16 mouse cellular contexts compared by ENCODE assay signal in genomic region chr10:13328602-13329001, GRCm38 (mm10).
A peak's percentile ranks its signal among the peaks of the same experiment; 100 is the strongest.
DNase-seq lines count a peak whose midpoint lies in the region; ATAC-seq lines count a peak whose summit lies in the region.
"Had no signal": no experiment of that assay in that cellular context is flagged by ENCODE, and none has a peak within 500 bp of the region (broad histone marks: within the 10 kb centered on the region; RNA-seq: fewer than 3 reads in every experiment).

No protein-coding gene starts in this region.

- H3K4me3 ChIP-seq in intestine, embryonic 14.5 days (ENCODE audit: low read depth, low read length) = no peak overlapping the region
- H3K4me3 ChIP-seq in intestine, embryonic 15.5 days (replicated peaks) = no peak overlapping the region
- H3K4me3 ChIP-seq in lung, embryonic 15.5 days = no peak overlapping the region
- H3K4me3 ChIP-seq in stomach, embryonic 16.5 days (replicated peaks; ENCODE audit: low read length) = no peak overlapping the region
- H3K4me3 ChIP-seq in midbrain, embryonic 11.5 days (ENCODE audit: low read depth, low read length) = no peak overlapping the region
- H3K4me3 ChIP-seq: midbrain, embryonic 15.5 days had no signal

- H3K27ac ChIP-seq in intestine, embryonic 14.5 days (ENCODE audit: low read depth) = peak overlapping the region; percentile 7; the same call in 1 of the 2 replicates
- H3K27ac ChIP-seq in intestine, embryonic 15.5 days = no peak overlapping the region
- peak overlapping the region; percentile 85 for H3K27ac ChIP-seq in lung, embryonic 15.5 days
- peak overlapping the region; percentile 86 for H3K27ac ChIP-seq in stomach, embryonic 16.5 days (ENCODE audit: low read length)
- no peak overlapping the region for H3K27ac ChIP-seq in midbrain, embryonic 11.5 days (ENCODE audit: low read depth, low read length)
- H3K27ac ChIP-seq: hindbrain, embryonic 14.5 days; liver, embryonic 14.5 days; midbrain, embryonic 15.5 days had no signal

- no peak overlapping the region for H3K4me2 ChIP-seq in intestine, embryonic 14.5 days (ENCODE audit: low read length)
- H3K4me2 ChIP-seq in intestine, embryonic 15.5 days (replicated peaks) = no peak overlapping the region
- peak overlapping the region; percentile 26; the same call in 1 of the 2 replicates for H3K4me2 ChIP-seq in lung, embryonic 15.5 days
- H3K4me2 ChIP-seq in stomach, embryonic 16.5 days (ENCODE audit: low read depth, low read length) = peak overlapping the region; percentile 3; the same call in 1 of the 2 replicates
- H3K4me2 ChIP-seq in midbrain, embryonic 11.5 days = no peak overlapping the region
- H3K4me2 ChIP-seq: hindbrain, embryonic 14.5 days; midbrain, embryonic 15.5 days had no signal

- H3K36me3 ChIP-seq in intestine, embryonic 14.5 days (ENCODE audit: control insufficient read depth, insufficient read depth, low read length) = no peaks in the 10 kb centered on the region
- H3K36me3 ChIP-seq in intestine, embryonic 15.5 days = no peaks in the 10 kb centered on the region
- H3K36me3 ChIP-seq in lung, embryonic 15.5 days = no peaks in the 10 kb centered on the region
- no peaks in the 10 kb centered on the region for H3K36me3 ChIP-seq in stomach, embryonic 16.5 days (ENCODE audit: control insufficient read depth, insufficient read depth, low read length)
- H3K36me3 ChIP-seq in midbrain, embryonic 11.5 days (ENCODE audit: control insufficient read depth, insufficient read depth, low read length) = no peaks in the 10 kb centered on the region
- H3K36me3 ChIP-seq: midbrain, embryonic 15.5 days had no signal

- ATAC-seq in intestine, embryonic 14.5 days (replicated peaks; ENCODE audit: low FRiP score, low TSS enrichment, low read depth) = no peak
- no peak for ATAC-seq in intestine, embryonic 15.5 days
- ATAC-seq in lung, embryonic 15.5 days (ENCODE audit: borderline replicate concordance, extremely low read depth, low FRiP score, low TSS enrichment) = no peak
- peak; percentile 52 for ATAC-seq in stomach, embryonic 16.5 days (ENCODE audit: insufficient read depth, low FRiP score)
- ATAC-seq in midbrain, embryonic 11.5 days (ENCODE audit: low FRiP score) = no peak
- ATAC-seq: forebrain, embryonic 16.5 days; intestine, postnatal 0 days; midbrain, embryonic 15.5 days had no signal

- H3K9ac ChIP-seq in intestine, embryonic 14.5 days (ENCODE audit: low read length) = no peak overlapping the region
- H3K9ac ChIP-seq in intestine, embryonic 15.5 days = no peak overlapping the region
- H3K9ac ChIP-seq in lung, embryonic 15.5 days = no peak overlapping the region
- H3K9ac ChIP-seq in stomach, embryonic 16.5 days (ENCODE audit: low read length) = no peak overlapping the region
- no peak overlapping the region for H3K9ac ChIP-seq in midbrain, embryonic 11.5 days (ENCODE audit: low read length)
- H3K9ac ChIP-seq: hindbrain, embryonic 14.5 days; liver, embryonic 14.5 days; midbrain, embryonic 15.5 days had no signal

- whole genome bisulfite sequencing in intestine, embryonic 14.5 days = 32% methylated on average over 3 of the region's 3 CpGs
- whole genome bisulfite sequencing in intestine, embryonic 15.5 days = 49% methylated on average over 3 of the region's 3 CpGs
- WGBS in lung, embryonic 15.5 days = 36% methylated on average over 3 of the region's 3 CpGs
- WGBS in stomach, embryonic 16.5 days = 28% methylated on average over 3 of the region's 3 CpGs
- 54% methylated on average over 3 of the region's 3 CpGs for WGBS in midbrain, embryonic 11.5 days

- DNase-seq in heart, adult 11 months = peak; percentile 78
- no peak for DNase-seq in heart, postnatal 10 days
- no peak for DNase-seq in intestine, embryonic 14.5 days (ENCODE audit: low spot score)
- no peak for DNase-seq in lung, postnatal 10 days
- DNase-seq in midbrain, embryonic 11.5 days (ENCODE audit: low spot score, missing footprints) = no peak
- DNase-seq: cerebellum, postnatal 10 days; embryo, embryonic 11 days; thymus, adult 18-20 months had no signal

- H3K27me3 ChIP-seq in intestine, embryonic 14.5 days (replicated peaks; ENCODE audit: control insufficient read depth, insufficient read depth, low read length) = no peaks in the 10 kb centered on the region
- H3K27me3 ChIP-seq in intestine, embryonic 15.5 days (replicated peaks) = no peaks in the 10 kb centered on the region
- no peaks in the 10 kb centered on the region for H3K27me3 ChIP-seq in lung, embryonic 15.5 days
- no peaks in the 10 kb centered on the region for H3K27me3 ChIP-seq in stomach, embryonic 16.5 days (ENCODE audit: control insufficient read depth, insufficient read depth, low read length)
- no peaks in the 10 kb centered on the region for H3K27me3 ChIP-seq in midbrain, embryonic 11.5 days (ENCODE audit: control insufficient read depth, insufficient read depth, low read length)
- H3K27me3 ChIP-seq: midbrain, embryonic 15.5 days had no signal

- peaks cover 5% of the 10 kb centered on the region; the same call in 1 of the 2 replicates for H3K4me1 ChIP-seq in intestine, embryonic 14.5 days (replicated peaks; ENCODE audit: control insufficient read depth, insufficient read depth, low read length)
- 0 out of 2 replicates have a peak, but pooled peaks cover 3% of the 10 kb centered on the region for H3K4me1 ChIP-seq in intestine, embryonic 15.5 days (replicated peaks)
- H3K4me1 ChIP-seq in lung, embryonic 15.5 days = peaks cover 46% of the 10 kb centered on the region
- H3K4me1 ChIP-seq in stomach, embryonic 16.5 days (ENCODE audit: control insufficient read depth, insufficient read depth, low read length) = peaks cover 24% of the 10 kb centered on the region
- H3K4me1 ChIP-seq in midbrain, embryonic 11.5 days (ENCODE audit: control insufficient read depth, insufficient read depth, low read length) = no peaks in the 10 kb centered on the region

- intact Hi-C loops in heart, postnatal 10 days (cut with DNase I) = no loop called here

- no peaks in the 10 kb centered on the region for H3K9me3 ChIP-seq in intestine, embryonic 14.5 days (ENCODE audit: control insufficient read depth, low read length)
- H3K9me3 ChIP-seq in intestine, embryonic 15.5 days = no peaks in the 10 kb centered on the region
- H3K9me3 ChIP-seq in lung, embryonic 15.5 days = no peaks in the 10 kb centered on the region
- H3K9me3 ChIP-seq in stomach, embryonic 16.5 days (replicated peaks; ENCODE audit: control insufficient read depth, low read length) = no peaks in the 10 kb centered on the region
- no peaks in the 10 kb centered on the region for H3K9me3 ChIP-seq in midbrain, embryonic 11.5 days (ENCODE audit: control insufficient read depth, low read length)
- H3K9me3 ChIP-seq: midbrain, embryonic 15.5 days had no signal

Comparison
In these comparisons a context has a peak if more than half of its experiments do, and no peak if none do; other contexts are left out.
1. H3K27ac ChIP-seq: peak in intestine, embryonic 14.5 days (single experiment), lung, embryonic 15.5 days (single experiment) and stomach, embryonic 16.5 days (single experiment); none in intestine, embryonic 15.5 days (single experiment) and midbrain, embryonic 11.5 days (single experiment).
2. H3K4me2 ChIP-seq: peak in lung, embryonic 15.5 days (single experiment) and stomach, embryonic 16.5 days (single experiment); none in intestine, embryonic 14.5 days (single experiment), intestine, embryonic 15.5 days (single experiment) and midbrain, embryonic 11.5 days (single experiment).